Mouse (Mus musculus) megakaryocyte-erythroid progenitor cell, adult 5-6 weeks (primary cell): ENCODE results near the gene Cerk. TPM values are rescaled to one million over a fixed set of nuclear protein-coding genes. Genes with fewer than 3 reads are reported as not detected.
"Not testable (repeated sequence)": the region's sequence is repeated elsewhere in the genome, so short reads cannot be mapped to it uniquely, and the experiment has no call there.

ENCODE experiments used
- ATAC-seq: replicated peaks from 2 replicates; pipeline ENCODE4 v1.8.0; 2016; ENCODE audit warnings: mild to moderate bottlenecking, inconsistent platforms; ENCODE audit not compliant: severe bottlenecking, poor library complexity, low FRiP score, low TSS enrichment
- total RNA-seq, 2 experiments: library from RNA; stranded (forward) in 1 of 2; stranded (reverse) in 1 of 2; fragments of 200-1000, 215-1000 nt in 1 of 2; fragments of >200 nt in 1 of 2; fragmentation: Nextera tagmentation in 1 of 2; gene quantifications; 2 replicates each; pipeline ENCODE4 v1.2.3; 2014 to 2017

The Cerk gene
- total RNA-seq, 2 experiments from 2014 or later: 3.5 to 7.1 TPM

DNA sequence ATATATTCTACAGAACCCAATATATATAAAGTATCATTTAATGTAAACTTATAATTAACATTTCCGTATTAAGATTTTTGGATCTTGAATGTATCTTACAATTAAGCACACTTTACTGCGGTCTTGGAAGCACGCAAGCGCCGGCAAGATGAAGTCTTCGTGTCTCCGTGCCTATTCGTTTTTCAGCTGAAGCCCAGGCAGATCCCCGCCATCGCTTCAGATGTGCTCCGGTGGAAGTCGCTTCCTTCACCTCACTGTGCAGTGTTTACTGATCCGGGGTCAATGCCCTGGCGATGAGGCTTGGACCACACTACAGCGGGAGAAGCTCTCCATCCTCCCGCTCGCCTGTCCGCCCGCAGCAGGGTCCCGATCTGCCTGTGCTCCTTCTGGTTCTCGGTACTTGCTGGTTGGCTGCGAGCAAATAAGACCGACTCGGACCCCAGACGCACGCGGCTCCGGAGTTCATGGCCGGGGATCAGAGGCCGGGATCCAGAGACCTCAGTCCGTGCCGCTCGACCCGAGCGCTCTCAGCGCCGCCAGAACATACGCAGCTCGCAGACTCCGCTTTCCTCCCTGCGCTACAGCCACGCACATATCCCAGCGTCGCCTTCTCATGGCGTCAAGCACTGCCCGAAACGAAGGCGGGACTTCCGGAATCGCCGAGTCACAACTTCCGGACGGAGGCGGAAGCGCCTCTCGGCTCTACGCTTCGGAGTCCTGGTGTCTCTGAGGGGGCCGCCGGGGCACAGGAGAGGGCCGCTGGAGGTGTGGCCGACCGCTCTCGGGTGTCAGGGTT lies 28.0 kb upstream of the Cerk start, which contains the start of gene Tbc1d22a:
TSS of gene Tbc1d22a (plus strand) at position 707 of the 796 bp plus-strand sequence.
- ATAC-seq: peak; percentile 95

GRCm38 (mm10) chr15:86212193-86212592 lies 26.3 kb upstream of the Cerk start:
- not testable (repeated sequence) for ATAC-seq

DNA sequence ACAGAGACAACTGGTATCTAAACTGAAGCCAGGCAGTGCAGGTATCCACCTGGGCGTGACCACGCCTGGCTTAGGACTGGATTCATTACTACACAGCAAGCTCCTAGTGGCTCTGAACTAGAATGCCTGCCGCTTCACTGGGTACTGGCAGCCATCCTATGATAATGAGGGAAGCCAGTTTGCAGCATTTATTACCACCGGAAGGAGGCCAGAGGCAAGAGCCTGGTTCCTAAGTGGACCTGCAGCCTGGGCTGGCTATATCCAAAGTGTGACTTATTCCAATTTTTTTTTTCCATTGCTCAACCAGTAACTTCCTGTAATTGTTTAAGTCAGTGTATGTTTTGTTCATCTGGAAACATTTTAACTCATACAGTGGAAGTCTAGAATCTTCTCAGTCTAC lies 20.4 kb upstream of the Cerk start:
- ATAC-seq: no peak

DNA sequence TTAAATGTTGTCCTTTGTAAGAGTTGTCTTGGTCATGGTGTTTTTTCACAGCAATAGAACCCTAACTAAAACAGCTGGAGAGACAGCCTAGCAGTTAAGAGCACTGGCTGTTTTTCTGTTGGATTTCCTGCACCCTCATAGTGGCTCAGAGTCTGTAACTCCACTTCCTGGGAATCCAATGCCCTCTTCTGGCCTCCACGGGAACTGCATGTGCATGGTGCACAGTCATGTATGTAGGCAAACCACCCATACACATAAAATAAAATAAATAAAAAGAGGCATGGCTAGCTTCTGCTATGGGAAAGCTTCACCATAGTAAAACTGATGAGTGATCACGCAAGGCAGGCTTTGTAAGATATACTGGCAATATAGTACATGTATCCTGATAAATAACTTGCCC lies 19.4 kb upstream of the Cerk start:
- ATAC-seq: peak; percentile 71

DNA sequence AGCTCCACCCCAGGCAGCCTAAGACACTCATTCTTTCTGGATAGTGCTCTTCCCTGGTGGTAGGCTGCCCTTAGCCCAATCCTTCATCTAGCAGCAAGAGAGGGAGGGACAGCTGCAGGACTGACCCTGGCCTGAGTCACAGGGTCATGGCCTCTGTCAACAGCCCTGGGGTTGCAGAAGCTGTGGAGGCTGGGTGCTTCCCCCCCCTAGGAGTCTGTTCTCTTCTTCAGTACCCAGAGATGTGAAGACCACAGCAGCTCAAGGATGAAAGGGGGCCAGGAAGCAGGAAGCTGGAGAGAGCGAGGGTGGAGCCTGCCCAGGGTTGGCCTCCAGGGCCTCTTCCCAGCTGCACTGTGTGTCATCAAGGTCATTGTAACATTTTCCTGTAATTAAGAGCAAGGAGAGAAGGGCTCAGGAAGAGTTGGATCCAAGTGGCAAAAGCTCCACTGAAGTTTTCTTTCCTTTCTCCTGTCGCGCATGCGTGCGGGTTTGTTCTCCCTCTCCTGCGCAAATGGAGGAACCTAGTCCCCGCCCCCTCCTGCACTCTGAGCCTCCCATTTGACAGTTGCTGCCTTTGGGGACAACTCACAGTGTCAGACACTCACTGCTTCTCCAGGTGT lies 18.1 kb upstream of the Cerk start:
- ATAC-seq: no peak

- no peak for ATAC-seq
Observed at GRCm38 (mm10) chr15:86203292-86203793, 17.4 kb upstream of the Cerk start.

DNA sequence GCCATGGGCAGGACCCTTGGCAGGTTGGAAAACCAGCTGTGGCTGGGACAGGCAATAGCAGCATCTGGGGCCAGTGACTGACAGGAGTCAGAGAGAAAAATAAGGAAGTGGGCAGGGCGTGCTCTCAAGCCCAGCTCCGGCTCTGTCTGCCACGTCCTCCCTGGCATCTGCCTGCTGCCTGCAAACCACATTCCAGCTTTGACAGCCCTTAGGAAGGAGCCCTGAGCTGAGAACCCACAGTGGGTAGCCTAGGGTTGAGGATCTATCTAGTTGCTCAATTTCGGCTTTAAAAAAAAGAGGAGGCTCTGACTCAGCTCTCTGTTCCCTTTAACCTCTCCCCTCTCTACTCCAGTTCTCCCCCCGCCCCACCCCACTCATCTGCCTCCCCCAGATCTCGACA lies 16.7 kb upstream of the Cerk start:
- 0 out of 2 replicates have a peak, but pooled peaks have one; percentile 12 for ATAC-seq

- ATAC-seq: no peak
Observed at GRCm38 (mm10) chr15:86201696-86202330, 15.9 kb upstream of the Cerk start.

- no peak for ATAC-seq
Observed at GRCm38 (mm10) chr15:86201095-86201494, 15.2 kb upstream of the Cerk start.

DNA sequence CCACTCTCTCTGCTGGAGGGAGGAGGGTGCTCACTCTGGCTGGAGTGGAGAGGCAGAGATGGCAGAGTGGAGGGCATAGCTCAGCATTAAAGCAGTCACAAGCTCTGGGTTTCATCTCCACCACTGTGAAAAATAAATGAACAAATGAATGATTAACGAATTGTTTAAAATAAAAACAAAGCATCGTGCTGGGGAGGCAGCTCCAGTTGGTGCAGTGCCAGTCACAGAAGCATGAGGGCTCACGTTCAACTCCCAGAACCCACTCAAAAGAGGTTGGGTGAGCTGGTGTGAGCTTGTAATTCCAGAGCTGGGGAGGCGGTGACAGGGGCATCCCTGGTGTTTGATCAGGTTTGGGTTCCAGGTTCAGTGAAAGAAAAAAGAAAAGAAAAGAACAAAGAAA lies 14.2 kb upstream of the Cerk start:
- ATAC-seq: no peak

DNA sequence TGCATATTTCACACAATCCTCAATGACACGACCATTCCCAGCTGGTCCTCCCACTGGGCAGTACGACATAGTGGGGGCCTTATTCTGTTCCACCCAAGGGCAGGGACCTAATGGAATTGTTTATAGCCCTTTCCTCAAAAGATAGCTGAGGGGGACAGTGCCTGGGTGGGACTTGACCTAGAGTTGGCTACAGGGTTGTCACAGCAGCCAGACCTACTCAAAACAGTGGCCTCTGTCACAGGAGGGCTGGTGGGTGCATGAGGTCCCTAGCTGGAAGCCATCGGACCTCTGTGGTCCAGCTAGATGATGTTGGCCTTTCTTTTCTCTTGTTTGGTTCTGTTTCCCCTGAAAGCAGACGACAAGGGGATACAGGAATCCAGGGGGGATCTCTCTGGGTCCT lies 13.5 kb upstream of the Cerk start:
- no peak for ATAC-seq

GRCm38 (mm10) chr15:86199052-86199451 lies 13.1 kb upstream of the Cerk start:
- no peak for ATAC-seq

- peak; percentile 97 for ATAC-seq
Observed at GRCm38 (mm10) chr15:86194676-86195453, 8.9 kb upstream of the Cerk start.

DNA sequence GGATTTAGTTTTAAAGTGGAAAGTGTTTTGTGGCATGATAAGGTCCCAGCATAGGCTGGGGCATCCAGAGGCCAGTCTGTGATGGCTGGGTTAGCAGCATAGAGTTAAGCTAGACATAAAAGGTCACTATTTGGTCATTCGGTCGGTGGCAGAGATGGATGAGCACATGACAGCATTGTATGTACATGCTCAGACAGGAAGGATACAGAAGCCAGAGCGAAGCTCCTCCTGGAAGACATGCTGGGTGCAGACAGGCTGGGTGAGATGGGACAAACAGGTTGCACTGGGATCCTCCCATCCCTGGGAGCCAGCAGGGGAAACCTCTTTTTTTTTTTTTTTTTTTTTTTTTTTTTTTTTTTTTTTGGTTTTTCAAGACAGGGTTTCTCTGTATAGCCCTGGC lies 6.0 kb upstream of the Cerk start:
- ATAC-seq: no peak

DNA sequence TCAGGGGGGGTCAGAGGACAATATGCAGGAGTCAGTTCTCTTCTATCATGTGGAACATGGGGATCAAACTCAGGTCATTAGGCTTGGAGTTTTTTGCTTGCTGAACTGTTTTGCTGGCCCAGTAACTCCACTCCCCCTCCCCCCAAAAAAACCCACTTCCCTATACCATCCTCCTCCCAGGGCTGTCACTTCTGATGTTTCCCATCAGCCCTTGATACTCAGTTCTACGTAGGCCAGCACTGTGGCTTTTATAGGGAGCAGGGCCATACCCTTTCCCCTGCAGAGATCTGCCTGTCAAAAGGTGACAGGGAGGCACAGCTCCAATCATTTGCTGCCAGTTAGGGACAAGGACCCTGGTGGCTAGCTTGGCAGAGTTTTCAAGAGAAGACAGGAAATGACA lies 5.6 kb upstream of the Cerk start:
- ATAC-seq: peak; percentile 38; the same call in 1 of the 2 replicates

- no peak for ATAC-seq
Observed at GRCm38 (mm10) chr15:86190387-86190786, 4.4 kb upstream of the Cerk start.

DNA sequence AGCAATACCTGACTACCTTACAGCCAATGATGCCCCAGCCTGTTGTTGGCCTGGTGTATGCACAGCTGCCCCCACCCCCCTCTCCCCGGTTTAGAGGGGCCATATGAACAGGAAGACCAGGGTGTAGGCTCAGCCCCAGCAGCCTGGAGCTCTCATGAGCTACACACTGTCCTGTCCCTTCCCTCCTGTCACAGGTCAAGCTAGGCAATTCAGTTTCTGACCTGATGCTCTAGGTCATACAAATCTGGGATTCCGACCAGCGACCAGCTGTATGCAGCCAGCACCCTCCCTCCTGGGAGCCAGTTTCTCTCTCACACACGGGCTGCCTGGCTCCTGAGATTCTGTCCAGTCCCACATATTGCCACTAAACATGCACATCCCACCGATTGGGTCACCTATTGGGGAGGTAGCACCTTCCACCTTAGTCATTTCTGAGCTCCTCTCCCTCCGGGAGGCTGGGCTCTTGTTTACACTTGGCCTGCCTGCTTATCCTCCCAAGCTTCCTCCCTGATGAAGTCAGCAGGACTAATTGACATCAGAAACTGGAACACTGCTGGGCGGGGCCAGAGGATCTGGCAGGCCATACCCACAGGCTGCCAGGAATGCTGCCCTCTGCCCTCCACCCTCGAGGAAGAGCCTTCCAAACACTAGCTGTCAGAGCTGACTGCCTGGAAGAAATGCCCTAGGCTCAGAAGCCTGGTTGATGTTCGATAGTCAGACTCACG lies 3.0 kb upstream of the Cerk start:
- ATAC-seq: no peak

- no peak for ATAC-seq
Observed at GRCm38 (mm10) chr15:86188186-86188585, 2.2 kb upstream of the Cerk start.

DNA sequence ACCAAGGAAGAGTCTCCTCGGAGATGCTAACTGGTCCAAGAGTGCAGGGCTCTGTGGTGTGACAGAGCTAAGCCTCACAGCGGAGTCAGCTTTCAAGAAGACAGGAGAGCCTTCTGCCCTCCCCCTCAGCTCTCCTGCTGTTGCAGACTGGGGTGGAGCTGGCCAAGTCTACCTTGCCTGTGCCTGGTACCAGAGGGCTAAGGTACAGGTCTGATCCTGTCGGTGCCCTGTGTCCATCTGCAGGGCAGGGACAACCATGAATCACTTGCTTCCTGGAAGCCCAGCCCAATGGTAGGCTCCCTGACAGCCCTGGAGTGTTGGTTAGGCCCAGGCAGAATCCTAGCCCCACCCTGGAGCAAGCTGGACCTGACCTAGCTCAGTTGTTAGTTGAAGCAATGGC lies 745 bp upstream of the Cerk start:
- no peak for ATAC-seq
